Mouse (Mus musculus) splenic B cell, adult 2 months (primary cell): ENCODE data around the gene Hspa12a.

Experiments
- DNase-seq: peaks from one replicate; pipeline ENCODE4 v3.0.0-alpha.2; 2011; ENCODE audit warnings: low read depth, low spot score
- H3K27me3 ChIP-seq: 2 replicates; pipeline ENCODE4 v1.6.1; 2012; ENCODE audit warnings: mild to moderate bottlenecking, low read length, moderate library complexity, mixed read lengths; ENCODE audit not compliant: control insufficient read depth, poor library complexity, insufficient read depth, severe bottlenecking
- H3K36me3 ChIP-seq: 2 replicates; pipeline ENCODE4 v1.6.1; 2012; ENCODE audit warnings: mild to moderate bottlenecking, low read length, moderate library complexity, mixed read lengths; ENCODE audit not compliant: control insufficient read depth, poor library complexity, insufficient read depth, severe bottlenecking

Gene Hspa12a

GRCm38 (mm10) chr19:58808864-58809263 lies 134.6 kb downstream of the Hspa12a start:
- Histone ChIP-seq H3K27me3 (no peaks in the 10 kb centered on the region), H3K36me3 (no peaks in the 10 kb centered on the region)
- no peak for DNase-seq

GRCm38 (mm10) chr19:58806364-58806763 lies 137.1 kb downstream of the Hspa12a start:
- no peaks in the 10 kb centered on the region for H3K36me3 ChIP-seq
- no peaks in the 10 kb centered on the region for H3K27me3 ChIP-seq
- DNase-seq = peak; percentile 79

- no peaks in the 10 kb centered on the region for H3K27me3 ChIP-seq
- H3K36me3 ChIP-seq = no peaks in the 10 kb centered on the region
- DNase-seq = no peak
Observed at GRCm38 (mm10) chr19:58805191-58805779, 138.2 kb downstream of the Hspa12a start.

- DNase-seq = no peak
- no peaks in the 10 kb centered on the region for H3K27me3 ChIP-seq
- H3K36me3 ChIP-seq = no peaks in the 10 kb centered on the region
Observed at GRCm38 (mm10) chr19:58795114-58795669, 148.3 kb downstream of the Hspa12a start.

GRCm38 (mm10) chr19:58794284-58794683 lies 149.2 kb downstream of the Hspa12a start, which contains the start of gene 1700019N19Rik:
TSS of gene 1700019N19Rik (minus strand) at chr19:58794461.
- Histone ChIP-seq H3K36me3 (no peaks in the 10 kb centered on the region), H3K27me3 (no peaks in the 10 kb centered on the region)
- no peak for DNase-seq

- Histone ChIP-seq H3K36me3 (no peaks in the 10 kb centered on the region), H3K27me3 (no peaks in the 10 kb centered on the region)
- no peak for DNase-seq
Observed at GRCm38 (mm10) chr19:58789194-58789593, 154.3 kb downstream of the Hspa12a start.

- DNase-seq = no peak
- no peaks in the 10 kb centered on the region for H3K36me3 ChIP-seq
- H3K27me3 ChIP-seq = no peaks in the 10 kb centered on the region
Observed at GRCm38 (mm10) chr19:58783938-58784337, 159.5 kb downstream of the Hspa12a start.

- H3K36me3 ChIP-seq = no peaks in the 10 kb centered on the region
- no peak for DNase-seq
- H3K27me3 ChIP-seq = no peaks in the 10 kb centered on the region
Observed at GRCm38 (mm10) chr19:58781566-58781965, 161.9 kb downstream of the Hspa12a start.

GRCm38 (mm10) chr19:58776461-58776860 lies 167.0 kb downstream of the Hspa12a start:
- no peaks in the 10 kb centered on the region for H3K36me3 ChIP-seq
- no peak for DNase-seq
- no peaks in the 10 kb centered on the region for H3K27me3 ChIP-seq

- no peaks in the 10 kb centered on the region for H3K27me3 ChIP-seq
- DNase-seq = no peak
- no peaks in the 10 kb centered on the region for H3K36me3 ChIP-seq
Observed at GRCm38 (mm10) chr19:58767329-58767728, 176.1 kb downstream of the Hspa12a start.

- H3K27me3 ChIP-seq = no peaks in the 10 kb centered on the region
- DNase-seq = peak; percentile 4
- no peaks in the 10 kb centered on the region for H3K36me3 ChIP-seq
Observed at GRCm38 (mm10) chr19:58762848-58763541, 180.5 kb downstream of the Hspa12a start.

GRCm38 (mm10) chr19:58762316-58762715 lies 181.1 kb downstream of the Hspa12a start:
- no peaks in the 10 kb centered on the region for H3K36me3 ChIP-seq
- H3K27me3 ChIP-seq = no peaks in the 10 kb centered on the region
- no peak for DNase-seq

GRCm38 (mm10) chr19:58759423-58759822 lies 184.0 kb downstream of the Hspa12a start, which contains the start of gene Pnliprp2:
TSS of gene Pnliprp2 (plus strand) at chr19:58759719.
- Histone ChIP-seq H3K27me3 (no peaks in the 10 kb centered on the region), H3K36me3 (no peaks in the 10 kb centered on the region)

GRCm38 (mm10) chr19:58758871-58759270 lies 184.6 kb downstream of the Hspa12a start:
- Histone ChIP-seq H3K36me3 (no peaks in the 10 kb centered on the region), H3K27me3 (no peaks in the 10 kb centered on the region)
- no peak for DNase-seq

More at GRCm38 (mm10) chr19:58759423-58759822, 184.0 kb downstream of the Hspa12a start, which contains the start of gene Pnliprp2:
- DNase-seq = no peak

GRCm38 (mm10) chr19:58751504-58751903 lies 191.9 kb downstream of the Hspa12a start:
- Histone ChIP-seq H3K27me3 (no peaks in the 10 kb centered on the region), H3K36me3 (no peaks in the 10 kb centered on the region)
- no peak for DNase-seq
